30 mouse cellular contexts compared by ENCODE assay signal in the genomic region with DNA sequence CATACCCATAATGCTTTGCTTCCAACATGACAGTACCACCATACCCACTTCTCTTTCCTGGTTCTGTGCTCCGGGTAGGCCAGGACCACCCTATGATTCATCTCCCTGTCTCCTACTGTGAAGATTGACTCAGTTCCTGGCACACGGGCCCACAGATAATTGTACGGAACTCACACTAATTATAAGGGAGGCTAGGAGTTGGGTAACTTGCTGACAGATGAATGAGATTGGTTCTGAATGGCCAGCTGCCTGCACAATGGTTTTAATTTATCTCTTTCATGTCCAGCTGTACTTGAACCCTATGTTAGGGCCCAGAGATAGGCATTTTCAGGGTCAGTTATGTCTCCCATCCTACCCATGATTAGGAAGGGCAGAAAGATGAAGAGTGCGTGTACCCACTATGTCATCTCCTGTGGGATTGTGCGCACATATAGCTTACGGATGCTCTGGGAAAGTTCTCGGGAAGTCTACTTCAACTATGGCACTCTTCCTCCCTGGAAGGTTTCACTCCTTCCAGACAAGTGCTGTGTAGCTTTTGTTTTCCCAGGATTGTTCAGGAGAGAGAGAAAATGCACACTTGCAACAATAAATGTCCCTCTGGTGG. TPM values are rescaled to one million over a fixed set of nuclear protein-coding genes. Genes with fewer than 3 reads are reported as not detected.
"Had no signal": no experiment of that assay in that cellular context is flagged by ENCODE, and none has a peak within 500 bp of the region (broad histone marks: within the 10 kb centered on the region; RNA-seq: fewer than 3 reads in every experiment).

No protein-coding gene starts in this region.

- H3K4me1 ChIP-seq: hindbrain, embryonic 13.5 days; hindbrain, embryonic 15.5 days; kidney, embryonic 15.5 days; liver, embryonic 13.5 days; liver, embryonic 15.5 days had no signal

- H3K9ac ChIP-seq: heart, embryonic 13.5 days; heart, embryonic 15.5 days; hindbrain, embryonic 13.5 days; hindbrain, embryonic 15.5 days; kidney, embryonic 15.5 days; limb, embryonic 12.5 days; liver, embryonic 13.5 days; liver, embryonic 15.5 days had no signal

- H3K27me3 ChIP-seq: heart, embryonic 15.5 days; hindbrain, embryonic 13.5 days; hindbrain, embryonic 15.5 days; limb, embryonic 12.5 days; liver, embryonic 13.5 days; liver, embryonic 15.5 days had no signal

- DNase-seq: gastrocnemius, adult 2 months; gastrocnemius, postnatal 14 days; gastrocnemius, postnatal 36 days; heart, adult 11 months; heart, adult 2 months; heart, postnatal 14 days; heart, postnatal 36 days; kidney, adult 11 months; kidney, adult 2 months; kidney, adult 9 months; kidney, postnatal 14 days; kidney, postnatal 36 days; layer of hippocampus, adult 9-11 months; layer of hippocampus, postnatal 36 days; left cerebral cortex, postnatal 4 days; liver; liver, embryonic 13.5 days had no signal

- H3K27ac ChIP-seq: gastrocnemius, adult 2 months; heart, adult 2 months; heart, embryonic 13.5 days; heart, embryonic 15.5 days; hindbrain, embryonic 13.5 days; hindbrain, embryonic 15.5 days; hindbrain, postnatal 0 days; kidney, embryonic 15.5 days; kidney, postnatal 0 days; limb, embryonic 12.5 days; liver, embryonic 13.5 days; liver, embryonic 15.5 days had no signal

- ATAC-seq: hindbrain, postnatal 0 days; intestine, embryonic 16.5 days had no signal

- H3K4me2 ChIP-seq: heart, embryonic 11.5 days; heart, embryonic 13.5 days; heart, embryonic 15.5 days; hindbrain, embryonic 13.5 days; hindbrain, embryonic 15.5 days; kidney, embryonic 15.5 days; limb, embryonic 12.5 days; liver, embryonic 11.5 days; liver, embryonic 13.5 days; liver, embryonic 15.5 days had no signal

- H3K4me3 ChIP-seq: gastrocnemius, adult 2 months; heart, adult 2 months; heart, embryonic 13.5 days; heart, embryonic 15.5 days; hindbrain, embryonic 13.5 days; hindbrain, embryonic 15.5 days; kidney, embryonic 15.5 days; limb, embryonic 12.5 days; liver, embryonic 13.5 days; liver, embryonic 15.5 days had no signal

- H3K36me3 ChIP-seq: heart, embryonic 13.5 days; heart, embryonic 15.5 days; hindbrain, embryonic 13.5 days; hindbrain, embryonic 15.5 days; kidney, embryonic 15.5 days; limb, embryonic 12.5 days; liver, embryonic 13.5 days; liver, embryonic 15.5 days had no signal

- H3K9me3 ChIP-seq: heart, embryonic 13.5 days; heart, embryonic 15.5 days; hindbrain, embryonic 13.5 days; hindbrain, embryonic 15.5 days; kidney, embryonic 15.5 days; limb, embryonic 12.5 days; liver, embryonic 13.5 days; liver, embryonic 15.5 days had no signal

RNA-seq across cellular contexts. Expression of a gene that starts 31.8 kb away (rescaled TPM):
- total RNA-seq: hematopoietic stem cell, adult 5-6 weeks had no signal
